Mouse (Mus musculus) stomach, embryonic 14.5 days (tissue): ENCODE measurements at regions not wholly inside any gene's neighbourhood (a gene's known extent, or its start where the extent isn't known, plus 50 kb on each side); places are given as distances from the start of the nearest gene placed in this dataset.
"Not testable (repeated sequence)": the region's sequence is repeated elsewhere in the genome, so short reads cannot be mapped to it uniquely, and the experiment has no call there.

Experiments used
- ATAC-seq: fragments of 200-750 bp; cut with Nextera tagmentation; 2 replicates; pipeline ENCODE4 v1.8.0; 2017; ENCODE audit warnings: low read depth, moderate TSS enrichment; ENCODE audit not compliant: insufficient number of reproducible peaks, insufficient read depth, low FRiP score
- H3K27ac ChIP-seq: fragments of 300-500 bp; sonication (generic); 2 replicates; pipeline ENCODE4 v1.5.1; 2014; ENCODE audit warnings: mild to moderate bottlenecking, low read length, moderate library complexity, mixed read lengths
- H3K27me3 ChIP-seq: fragments of 300-500 bp; sonication (generic); 2 replicates; pipeline ENCODE4 v1.6.1; 2014; ENCODE audit warnings: low read length, control low read depth, mixed read lengths; ENCODE audit not compliant: control insufficient read depth, insufficient read depth
- H3K36me3 ChIP-seq: fragments of 300-500 bp; sonication (generic); 2 replicates; pipeline ENCODE4 v1.6.1; 2014; ENCODE audit warnings: mild to moderate bottlenecking, control low read depth, low read length, moderate library complexity, mixed read lengths; ENCODE audit not compliant: control insufficient read depth, insufficient read depth
- H3K4me1 ChIP-seq: fragments of 300-500 bp; sonication (generic); 2 replicates; pipeline ENCODE4 v1.6.1; 2014; ENCODE audit warnings: low read length, control low read depth, mixed read lengths; ENCODE audit not compliant: control insufficient read depth, insufficient read depth
- H3K4me2 ChIP-seq: fragments of 300-500 bp; sonication (generic); replicated peaks from 2 replicates; pipeline ENCODE4 v1.6.1; 2014; ENCODE audit warnings: low read depth, low read length, control low read depth
- H3K4me3 ChIP-seq: fragments of 300-500 bp; sonication (generic); 2 replicates; pipeline ENCODE4 v1.5.1; 2014; ENCODE audit warnings: low read depth, low read length, control low read depth
- H3K9ac ChIP-seq: fragments of 300-500 bp; sonication (generic); replicated peaks from 2 replicates; pipeline ENCODE4 v1.6.1; 2014; ENCODE audit warnings: low read depth, mild to moderate bottlenecking, control low read depth, low read length, moderate library complexity, mixed read lengths
- H3K9me3 ChIP-seq: fragments of 300-500 bp; sonication (generic); 2 replicates; pipeline ENCODE4 v1.6.1; 2016; ENCODE audit warnings: low read depth, low read length, control low read depth; ENCODE audit not compliant: control insufficient read depth
- WGBS: fragments of 180-500 bp; shearing (Covaris S2); extraction: QIAGEN DNeasy Blood & Tissue Kit; methylation state at CpG from one replicate; pipeline ENCODE4 v1.1.7; 2014; 5-methylcytosine and 5-hydroxymethylcytosine counted together

- no peak for ATAC-seq
- Histone ChIP-seq H3K4me3 (no peak overlapping the region), H3K4me1 (no peaks in the 10 kb centered on the region), H3K4me2 (no peak overlapping the region), H3K9me3 (no peaks in the 10 kb centered on the region), H3K27me3 (no peaks in the 10 kb centered on the region), H3K27ac (no peak overlapping the region), H3K36me3 (no peaks in the 10 kb centered on the region), H3K9ac (no peak overlapping the region)
- 21% methylated on average over 1 of the region's 1 CpGs for WGBS
These were observed 159.1 kb downstream of the Rdh14 start for GRCm38 (mm10) chr12:10549481-10550201.

- H3K4me1 ChIP-seq, ATAC-seq, H3K9ac ChIP-seq, H3K36me3 ChIP-seq, H3K4me2 ChIP-seq, H3K27ac ChIP-seq, H3K9me3 ChIP-seq, H3K27me3 ChIP-seq, H3K4me3 ChIP-seq: not testable (repeated sequence)
- 83% methylated on average over 1 of the region's 1 CpGs for WGBS
These were observed 164.1 kb downstream of the Rdh14 start for GRCm38 (mm10) chr12:10554701-10555100.

GRCm38 (mm10) chr12:10562966-10563365 is 172.4 kb downstream of the Rdh14 start:
- H3K4me3 ChIP-seq, result no peak overlapping the region
- no peak overlapping the region for H3K4me2 ChIP-seq

GRCm38 (mm10) chr12:10567881-10568280 is 177.3 kb downstream of the Rdh14 start:
- no peak overlapping the region for H3K9ac ChIP-seq
- H3K36me3 ChIP-seq, result no peaks in the 10 kb centered on the region
- no peak overlapping the region for H3K4me3 ChIP-seq
- no peak overlapping the region for H3K27ac ChIP-seq
- no peak overlapping the region for H3K4me2 ChIP-seq
- no peaks in the 10 kb centered on the region for H3K27me3 ChIP-seq
- WGBS, result 71% methylated on average over 2 of the region's 2 CpGs
- H3K4me1 ChIP-seq, result no peaks in the 10 kb centered on the region
- no peaks in the 10 kb centered on the region for H3K9me3 ChIP-seq
- no peak for ATAC-seq

More at GRCm38 (mm10) chr12:10562966-10563365, 172.4 kb downstream of the Rdh14 start:
- no peak overlapping the region for H3K9ac ChIP-seq
- H3K36me3 ChIP-seq, result no peaks in the 10 kb centered on the region
- H3K27ac ChIP-seq, result no peak overlapping the region
- no peaks in the 10 kb centered on the region for H3K4me1 ChIP-seq
- no peaks in the 10 kb centered on the region for H3K27me3 ChIP-seq
- WGBS, result 31% methylated on average over 1 of the region's 1 CpGs
- ATAC-seq, result no peak
- no peaks in the 10 kb centered on the region for H3K9me3 ChIP-seq

- Histone ChIP-seq H3K27ac (no peak overlapping the region), H3K4me3 (no peak overlapping the region), H3K9me3 (no peaks in the 10 kb centered on the region), H3K9ac (no peak overlapping the region), H3K4me2 (no peak overlapping the region), H3K4me1 (no peaks in the 10 kb centered on the region), H3K27me3 (no peaks in the 10 kb centered on the region), H3K36me3 (no peaks in the 10 kb centered on the region)
- ATAC-seq, result no peak
- WGBS, result 45% methylated on average over 11 of the region's 11 CpGs
These were observed 181.2 kb downstream of the Rdh14 start for GRCm38 (mm10) chr12:10571643-10572377.

GRCm38 (mm10) chr12:10572378-10572650 is 181.7 kb downstream of the Rdh14 start:
- no peaks in the 10 kb centered on the region for H3K9me3 ChIP-seq
- WGBS, result 52% methylated on average over 5 of the region's 5 CpGs
- no peak for ATAC-seq
- no peak overlapping the region for H3K27ac ChIP-seq
- no peaks in the 10 kb centered on the region for H3K27me3 ChIP-seq
- H3K4me1 ChIP-seq, result no peaks in the 10 kb centered on the region
- H3K36me3 ChIP-seq, result no peaks in the 10 kb centered on the region
- no peak overlapping the region for H3K4me2 ChIP-seq
- no peak overlapping the region for H3K4me3 ChIP-seq
- no peak overlapping the region for H3K9ac ChIP-seq

- no peaks in the 10 kb centered on the region for H3K27me3 ChIP-seq
- WGBS, result 75% methylated on average over 9 of the region's 9 CpGs
- no peaks in the 10 kb centered on the region for H3K36me3 ChIP-seq
- no peak overlapping the region for H3K9ac ChIP-seq
- no peak overlapping the region for H3K4me3 ChIP-seq
- no peak for ATAC-seq
- no peaks in the 10 kb centered on the region for H3K9me3 ChIP-seq
- no peak overlapping the region for H3K27ac ChIP-seq
- no peak overlapping the region for H3K4me2 ChIP-seq
- no peaks in the 10 kb centered on the region for H3K4me1 ChIP-seq
These were observed 182.8 kb downstream of the Rdh14 start for GRCm38 (mm10) chr12:10573381-10573780.

- Histone ChIP-seq H3K4me2 (no peak overlapping the region), H3K9me3 (no peaks in the 10 kb centered on the region), H3K4me1 (no peaks in the 10 kb centered on the region), H3K27me3 (no peaks in the 10 kb centered on the region), H3K4me3 (no peak overlapping the region), H3K27ac (no peak overlapping the region), H3K36me3 (no peaks in the 10 kb centered on the region), H3K9ac (no peak overlapping the region)
- ATAC-seq, result peak; percentile 56; the same call in 1 of the 2 replicates
- WGBS, result 79% methylated on average over 4 of the region's 4 CpGs
These were observed 192.5 kb downstream of the Rdh14 start for GRCm38 (mm10) chr12:10582840-10583614.
